In the genomic region with DNA sequence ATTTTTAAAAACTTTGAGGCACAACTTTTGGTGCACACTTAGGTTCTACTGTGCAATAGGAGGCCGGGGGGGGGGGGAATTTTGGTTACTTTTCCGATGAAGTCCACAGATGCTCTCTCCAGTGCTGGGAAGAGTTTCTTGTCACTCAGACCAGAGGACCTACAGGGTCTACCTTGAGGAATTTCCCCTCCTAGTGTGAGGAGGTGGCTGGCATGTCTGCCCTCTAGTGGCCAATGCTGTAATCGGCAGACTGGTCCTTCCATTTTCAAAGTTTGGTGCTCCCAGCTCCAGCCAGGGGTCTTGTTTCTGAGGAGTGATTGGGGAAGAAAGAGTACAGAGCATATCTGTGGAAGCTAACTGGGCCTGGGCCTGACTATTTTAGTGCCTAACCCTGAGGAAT, we compare ENCODE assay signal across 8 mouse cellular contexts.
DNase-seq lines count a peak whose midpoint lies in the region; ATAC-seq and TF ChIP-seq lines count a peak whose summit lies in the region.

No protein-coding gene starts in this region.

- no peaks in the 10 kb centered on the region for H3K9me3 ChIP-seq in G1E (replicated peaks)

- TF ChIP-seq CTCF in G1E (IDR thresholded peaks at IDR 0.05; ENCODE audit: low read depth, low read length): peak; percentile 74

- no peaks in the 10 kb centered on the region for H3K36me3 ChIP-seq in G1E (replicated peaks)

- peak; percentile 37 to 57 for DNase-seq in left cerebral cortex, adult 18-20 months (ENCODE audit: low spot score in 2 of 2)
- no peak for DNase-seq in left cerebral cortex, postnatal 10 days (ENCODE audit: extremely low spot score in 1 of 2, low spot score in 2 of 2)
- peak; percentile 36 for DNase-seq in G1E (ENCODE audit: low spot score)
- peak; percentile 21 for DNase-seq in adrenal gland, postnatal 25 days
- peak; percentile 54 for DNase-seq in embryo, embryonic 9.5 days (ENCODE audit: extremely low spot score)
- peak; percentile 12 to 14 for DNase-seq in layer of hippocampus, postnatal 36 days
- peak; percentile 55 for DNase-seq in retina, postnatal 1 day
- DNase-seq in gastrocnemius, postnatal 25 days: no peak

- H3K4me1 ChIP-seq in G1E (ENCODE audit: insufficient read depth, low read depth, low read length): no peaks in the 10 kb centered on the region

- intact Hi-C loops in left cerebral cortex, postnatal 10 days (cut with DNase I): loop anchor here (5.0 kb wide), 1 partner anchor 58 kb away; no protein-coding TSS in a partner anchor

- H3K4me3 ChIP-seq in G1E (ENCODE audit: low read depth, low read length): no peak overlapping the region

- no peaks in the 10 kb centered on the region for H3K27me3 ChIP-seq in G1E (ENCODE audit: insufficient read depth, low read length)

- ATAC-seq in G1E (ENCODE audit: extremely low read depth, insufficient number of reproducible peaks, low FRiP score, poor library complexity, severe bottlenecking): no peak

Comparison
In these comparisons a context has a peak if more than half of its experiments do, and no peak if none do; other contexts are left out.
1. DNase-seq: peak in left cerebral cortex, adult 18-20 months (2 of 2), G1E (single experiment), adrenal gland, postnatal 25 days (single experiment), embryo, embryonic 9.5 days (single experiment), layer of hippocampus, postnatal 36 days (2 of 2) and retina, postnatal 1 day (single experiment); none in left cerebral cortex, postnatal 10 days (0 of 2) and gastrocnemius, postnatal 25 days (single experiment).